Mouse (Mus musculus) testis, adult 2 months (tissue): Measurements from ENCODE around the gene 1700001P01Rik. TPM values are rescaled to one million over a fixed set of nuclear protein-coding genes. Genes with fewer than 3 reads are reported as not detected.
"Not testable (repeated sequence)": the region's sequence is repeated elsewhere in the genome, so short reads cannot be mapped to it uniquely, and the experiment has no call there.

Source experiments
- H3K27ac ChIP-seq: fragments of 200-500 bp; 2 replicates; pipeline ENCODE4 v1.5.1; 2012; ENCODE audit warnings: low read depth, low read length; ENCODE audit not compliant: control insufficient read depth, insufficient read depth
- H3K27me3 ChIP-seq: fragments of 200-500 bp; 2 replicates; pipeline ENCODE4 v1.6.1; 2012; ENCODE audit warnings: mild to moderate bottlenecking, low read length, moderate library complexity; ENCODE audit not compliant: control insufficient read depth, insufficient read depth
- H3K36me3 ChIP-seq: fragments of 200-500 bp; 2 replicates; pipeline ENCODE4 v1.6.1; 2012; ENCODE audit warnings: mild to moderate bottlenecking, low read length; ENCODE audit not compliant: control insufficient read depth, insufficient read depth
- H3K4me1 ChIP-seq: fragments of 200-500 bp; 2 replicates; pipeline ENCODE4 v1.6.1; 2012; ENCODE audit warnings: low read length; ENCODE audit not compliant: control insufficient read depth, insufficient read depth
- H3K4me3 ChIP-seq: fragments of 200-500 bp; 2 replicates; pipeline ENCODE4 v1.5.1; 2012; ENCODE audit warnings: low read depth, mild to moderate bottlenecking, low read length, moderate library complexity, mixed read lengths; ENCODE audit not compliant: control insufficient read depth
- CTCF ChIP-seq: fragments of 200-500 bp; IDR thresholded peaks from 2 replicates; pipeline ENCODE4 v1.5.1; 2012; ENCODE audit warnings: low read depth, mild to moderate bottlenecking, inconsistent platforms, low read length, moderate library complexity; ENCODE audit not compliant: control insufficient read depth, insufficient read depth, insufficient replicate concordance
- POLR2A ChIP-seq: fragments of 200-500 bp; IDR thresholded peaks from 2 replicates; pipeline ENCODE4 v1.6.1; 2012; ENCODE audit warnings: low read depth, mild to moderate bottlenecking, inconsistent platforms, low read length, moderate library complexity; ENCODE audit not compliant: control insufficient read depth
- polyA plus RNA-seq: library from polyadenylated mRNA; depleted of rRNA; stranded (reverse); fragments of >200 nt; gene quantifications from 2 replicates; pipeline ENCODE4 v1.2.3, GENCODE M21; 2012

1700001P01Rik gene
- polyA plus RNA-seq, 1 experiment, result 181 TPM

- Histone ChIP-seq H3K4me3 (no peak overlapping the region), H3K27me3 (no peaks in the 10 kb centered on the region), H3K27ac (no peak overlapping the region), H3K4me1 (peaks cover 5% of the 10 kb centered on the region), H3K36me3 (no peaks in the 10 kb centered on the region)
- TF ChIP-seq POLR2A, result no peak
- TF ChIP-seq CTCF, result no peak
Measured at GRCm38 (mm10) chr11:97793165-97793564, 17.4 kb upstream of the 1700001P01Rik start.

- not testable (repeated sequence) for H3K27me3 ChIP-seq, H3K4me1 ChIP-seq, H3K27ac ChIP-seq, H3K36me3 ChIP-seq, H3K4me3 ChIP-seq
Measured at GRCm38 (mm10) chr11:97790778-97791438, 15.2 kb upstream of the 1700001P01Rik start.

- H3K4me1 ChIP-seq, result no peaks in the 10 kb centered on the region; the same call in 1 of the 2 replicates
- no peak overlapping the region for H3K4me3 ChIP-seq
- TF ChIP-seq POLR2A (no peak), CTCF (no peak)
- no peak overlapping the region for H3K27ac ChIP-seq
- H3K27me3 ChIP-seq, result no peaks in the 10 kb centered on the region
- H3K36me3 ChIP-seq, result no peaks in the 10 kb centered on the region
Measured at GRCm38 (mm10) chr11:97789727-97790126, 14.0 kb upstream of the 1700001P01Rik start.

GRCm38 (mm10) chr11:97787961-97788360 lies 12.2 kb upstream of the 1700001P01Rik start:
- H3K27me3 ChIP-seq, result no peaks in the 10 kb centered on the region
- no peak overlapping the region for H3K4me3 ChIP-seq
- H3K27ac ChIP-seq, result no peak overlapping the region
- no peaks in the 10 kb centered on the region for H3K4me1 ChIP-seq
- no peaks in the 10 kb centered on the region for H3K36me3 ChIP-seq
- TF ChIP-seq CTCF, result no peak
- TF ChIP-seq POLR2A, result no peak

GRCm38 (mm10) chr11:97782564-97782895 lies 6.8 kb upstream of the 1700001P01Rik start:
- no peaks in the 10 kb centered on the region; the same call in none of the 2 replicates for H3K4me1 ChIP-seq
- H3K4me3 ChIP-seq, result peak overlapping the region; percentile 91
- H3K27ac ChIP-seq, result peak overlapping the region; percentile 73
- TF ChIP-seq CTCF (no peak), POLR2A (no peak)
- no peaks in the 10 kb centered on the region for H3K27me3 ChIP-seq
- no peaks in the 10 kb centered on the region; the same call in 1 of the 2 replicates for H3K36me3 ChIP-seq

GRCm38 (mm10) chr11:97781832-97782563 lies 6.3 kb upstream of the 1700001P01Rik start, which contains the start of gene Rpl23:
Gene Rpl23, minus strand, starts transcription at chr11:97782437.
- TF ChIP-seq POLR2A (peak; percentile 95), CTCF (no peak)
- Histone ChIP-seq H3K27me3 (no peaks in the 10 kb centered on the region), H3K4me1 (no peaks in the 10 kb centered on the region; the same call in none of the 2 replicates), H3K27ac (peak within 1 kb of the TSS; percentile 94), H3K4me3 (peak within 1 kb of the TSS; percentile 91), H3K36me3 (no peaks in the 10 kb centered on the region; the same call in 1 of the 2 replicates)

- Histone ChIP-seq H3K27me3 (no peaks in the 10 kb centered on the region), H3K27ac (peak overlapping the region; percentile 94), H3K36me3 (no peaks in the 10 kb centered on the region; the same call in 1 of the 2 replicates), H3K4me3 (peak overlapping the region; percentile 91), H3K4me1 (no peaks in the 10 kb centered on the region; the same call in none of the 2 replicates)
- TF ChIP-seq POLR2A, result no peak
- no peak for TF ChIP-seq CTCF
Measured at GRCm38 (mm10) chr11:97781478-97781831, 5.7 kb upstream of the 1700001P01Rik start.
